Mouse (Mus musculus): ENCODE results near the gene Ap5z1. TPM values are rescaled to one million over a fixed set of nuclear protein-coding genes. Genes with fewer than 3 reads are reported as not detected.

Gene Ap5z1
- 10 to 100 TPM; 19.7 to 31.9 TPM for total RNA-seq (2021)

- DNase-seq = peak; percentile 86 to 90
Observed at GRCm38 (mm10) chr5:142463461-142464454, at the start of gene Ap5z1. Gene Ap5z1 (plus strand): TSS chr5:142463944.

- no peak for DNase-seq
Observed at GRCm38 (mm10) chr5:142415401-142415800, 48.3 kb upstream of the Ap5z1 start.

GRCm38 (mm10) chr5:142416070-142416775 lies 47.5 kb upstream of the Ap5z1 start:
- DNase-seq = no peak

- no peak for DNase-seq
Observed at GRCm38 (mm10) chr5:142417104-142417503, 46.6 kb upstream of the Ap5z1 start.

GRCm38 (mm10) chr5:142417876-142418275 lies 45.9 kb upstream of the Ap5z1 start:
- DNase-seq = no peak

GRCm38 (mm10) chr5:142418419-142418818 lies 45.3 kb upstream of the Ap5z1 start:
- no peak for DNase-seq

- DNase-seq = no peak
Observed at GRCm38 (mm10) chr5:142420317-142420716, 43.4 kb upstream of the Ap5z1 start.

- DNase-seq = no peak
Observed at GRCm38 (mm10) chr5:142420920-142421319, 42.8 kb upstream of the Ap5z1 start.

GRCm38 (mm10) chr5:142421886-142422285 lies 41.9 kb upstream of the Ap5z1 start:
- no peak for DNase-seq

GRCm38 (mm10) chr5:142423141-142423540 lies 40.6 kb upstream of the Ap5z1 start:
- DNase-seq = no peak

- DNase-seq = no peak
Observed at GRCm38 (mm10) chr5:142423701-142424100, 40.0 kb upstream of the Ap5z1 start.

GRCm38 (mm10) chr5:142424627-142425349 lies 39.0 kb upstream of the Ap5z1 start:
- no peak for DNase-seq

- no peak for DNase-seq
Observed at GRCm38 (mm10) chr5:142426476-142426875, 37.3 kb upstream of the Ap5z1 start.

GRCm38 (mm10) chr5:142427876-142428275 lies 35.9 kb upstream of the Ap5z1 start:
- no peak for DNase-seq

GRCm38 (mm10) chr5:142428691-142429090 lies 35.1 kb upstream of the Ap5z1 start:
- no peak for DNase-seq

- DNase-seq = no peak
Observed at GRCm38 (mm10) chr5:142431029-142431428, 32.7 kb upstream of the Ap5z1 start.

- DNase-seq = no peak
Observed at GRCm38 (mm10) chr5:142431811-142432434, 31.8 kb upstream of the Ap5z1 start.

GRCm38 (mm10) chr5:142432695-142433094 lies 31.0 kb upstream of the Ap5z1 start:
- no peak for DNase-seq

- peak in 1 of 2 experiments; percentile 50 for DNase-seq
Observed at GRCm38 (mm10) chr5:142434052-142434451, 29.7 kb upstream of the Ap5z1 start.

- no peak for DNase-seq
Observed at GRCm38 (mm10) chr5:142435736-142436135, 28.0 kb upstream of the Ap5z1 start.

- no peak for DNase-seq
Observed at GRCm38 (mm10) chr5:142438380-142438938, 25.3 kb upstream of the Ap5z1 start.

GRCm38 (mm10) chr5:142439911-142440432 lies 23.8 kb upstream of the Ap5z1 start:
- DNase-seq = no peak

Measured in layer of hippocampus, postnatal 36 days (tissue).